Mouse (Mus musculus) spleen, postnatal 14 days (tissue): Measurements from ENCODE around the gene Crlf3.

ENCODE experiments used
- DNase-seq, 2 experiments: peaks; one replicate each; pipeline ENCODE4 v3.0.0; 2021 to 2022; ENCODE audit warnings: low spot score in 2 of 2

Crlf3 gene

GRCm38 (mm10) chr11:80080826-80081728, at the start of gene Crlf3:
Gene Crlf3, minus strand, starts transcription at chr11:80080991.
- DNase-seq: peak; percentile 89 to 91

- no peak for DNase-seq
Measured at GRCm38 (mm10) chr11:80116411-80116810, 35.6 kb upstream of the Crlf3 start.

GRCm38 (mm10) chr11:80104407-80104806, 23.6 kb upstream of the Crlf3 start:
- no peak for DNase-seq

- no peak for DNase-seq
Measured at GRCm38 (mm10) chr11:80101298-80101697, 20.5 kb upstream of the Crlf3 start.

GRCm38 (mm10) chr11:80098444-80099056, 17.8 kb upstream of the Crlf3 start:
- DNase-seq: no peak

- DNase-seq: no peak
Measured at GRCm38 (mm10) chr11:80090555-80091164, 9.9 kb upstream of the Crlf3 start.

GRCm38 (mm10) chr11:80089817-80090214, 9.0 kb upstream of the Crlf3 start:
- DNase-seq: no peak

- DNase-seq: peak; percentile 88 to 90
Measured at GRCm38 (mm10) chr11:80088917-80089816, 8.4 kb upstream of the Crlf3 start, which contains the start of gene Atad5. Gene Atad5, plus strand, starts transcription at chr11:80089400.

GRCm38 (mm10) chr11:80086844-80087243, 6.1 kb upstream of the Crlf3 start:
- peak; percentile 73 to 88 for DNase-seq

- DNase-seq: no peak
Measured at GRCm38 (mm10) chr11:80085356-80086055, 4.7 kb upstream of the Crlf3 start.

- no peak for DNase-seq
Measured at GRCm38 (mm10) chr11:80081786-80082319, 1.1 kb upstream of the Crlf3 start.

GRCm38 (mm10) chr11:80080381-80080825, 388 bp downstream of the Crlf3 start:
- peak in 1 of 2 experiments; percentile 27 for DNase-seq

GRCm38 (mm10) chr11:80079751-80080150, 1.0 kb downstream of the Crlf3 start:
- no peak for DNase-seq

- no peak for DNase-seq
Measured at GRCm38 (mm10) chr11:80078831-80079230, 2.0 kb downstream of the Crlf3 start.

GRCm38 (mm10) chr11:80077784-80078545, 2.8 kb downstream of the Crlf3 start:
- no peak for DNase-seq

GRCm38 (mm10) chr11:80075608-80076277, 5.0 kb downstream of the Crlf3 start:
- no peak for DNase-seq

- no peak for DNase-seq
Measured at GRCm38 (mm10) chr11:80072365-80072764, 8.4 kb downstream of the Crlf3 start.

GRCm38 (mm10) chr11:80071039-80071438, 9.8 kb downstream of the Crlf3 start:
- no peak for DNase-seq

- no peak for DNase-seq
Measured at GRCm38 (mm10) chr11:80069815-80070214, 11.0 kb downstream of the Crlf3 start.
